Mouse (Mus musculus): Measurements from ENCODE around the gene Ccsap. TPM values are rescaled to one million over a fixed set of nuclear protein-coding genes. Genes with fewer than 3 reads are reported as not detected.

Ccsap gene
- polyA plus RNA-seq, 1 experiment from 2014 or later: 4.6 TPM

DNA sequence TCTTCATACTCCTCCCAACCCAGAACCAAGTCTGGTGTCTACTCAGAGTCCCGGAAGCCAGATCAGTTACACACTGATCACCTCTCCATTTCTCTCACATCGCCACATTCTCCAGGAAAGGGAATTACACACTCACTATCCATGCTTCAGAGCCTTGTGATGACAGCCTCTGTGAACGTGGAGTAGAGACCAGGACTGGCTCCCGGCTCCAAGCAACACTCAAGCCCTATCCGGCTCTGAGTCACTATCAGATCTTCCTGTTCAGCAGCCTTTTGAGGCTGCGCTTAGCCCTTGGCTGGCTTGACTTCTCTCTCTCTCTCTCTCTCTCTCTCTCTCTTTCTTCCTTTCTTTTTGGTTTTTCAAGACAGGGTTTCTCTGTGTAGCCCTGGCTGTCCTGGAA is 13.4 kb upstream of the Ccsap start:
- Histone ChIP-seq H3K4me2 (ENCODE audit: low read depth, low read length) (no peak overlapping the region), H3K36me3 (ENCODE audit: control insufficient read depth, insufficient read depth, low read length) (no peaks in the 10 kb centered on the region), H3K27ac (replicated peaks; ENCODE audit: low read depth, low read length) (no peak overlapping the region), H3K4me3 (ENCODE audit: low read depth, low read length) (no peak overlapping the region), H3K27me3 (replicated peaks; ENCODE audit: control insufficient read depth, insufficient read depth, low read length) (no peaks in the 10 kb centered on the region), H3K9me3 (ENCODE audit: control insufficient read depth, low read length) (no peaks in the 10 kb centered on the region), H3K4me1 (ENCODE audit: control insufficient read depth, insufficient read depth, low read length) (no peaks in the 10 kb centered on the region), H3K9ac (ENCODE audit: low read depth, low read length) (no peak overlapping the region)
- no peak for ATAC-seq (ENCODE audit: low read depth)
- 59% methylated on average over 6 of the region's 6 CpGs for WGBS
- no peak for DNase-seq (ENCODE audit: low spot score)

DNA sequence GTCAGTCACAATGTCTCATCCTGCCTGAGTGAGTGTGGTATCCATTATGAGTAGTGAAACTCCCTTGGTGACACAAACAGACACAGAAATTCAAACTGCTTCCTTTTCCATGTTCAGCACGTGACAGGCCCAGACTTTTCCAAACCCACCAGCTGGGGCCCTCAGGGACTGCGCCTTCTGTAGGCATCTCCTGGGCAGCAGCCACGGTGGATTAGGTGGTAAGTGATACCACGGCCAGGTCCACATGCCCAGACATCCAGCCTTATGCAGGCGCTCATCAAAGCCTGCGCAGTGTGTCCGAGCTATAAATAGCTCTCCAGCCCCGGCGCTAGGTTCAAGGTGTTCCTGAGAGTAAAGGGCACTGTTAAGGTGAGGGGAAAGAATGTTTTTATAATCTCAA is 12.0 kb upstream of the Ccsap start:
- no peak overlapping the region for H3K27ac ChIP-seq (replicated peaks; ENCODE audit: low read depth, low read length)

DNA sequence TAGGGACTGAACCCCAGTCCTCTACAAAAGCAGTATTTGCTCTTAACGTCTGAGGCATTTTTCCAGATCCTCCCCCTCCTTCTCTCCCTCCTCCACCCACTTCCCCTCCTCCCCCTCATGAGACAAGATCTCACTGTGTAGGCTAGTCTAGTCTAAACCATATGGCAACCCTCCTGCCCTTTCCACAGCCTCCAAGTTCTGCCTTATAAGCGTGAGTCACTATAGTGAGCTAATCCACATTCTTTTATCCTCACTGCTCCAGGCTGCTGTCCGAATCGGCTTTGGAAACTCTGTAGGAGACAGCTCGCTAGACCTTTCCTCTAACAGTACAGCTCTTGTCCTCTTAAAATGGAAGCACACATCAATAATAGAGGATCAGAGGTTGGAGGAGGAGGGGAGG is 7.0 kb upstream of the Ccsap start:
- DNase-seq (ENCODE audit: low spot score) (no peak), ATAC-seq (ENCODE audit: low read depth) (peak; percentile 37; the same call in 1 of the 2 replicates)
- no peak overlapping the region for H3K4me3 ChIP-seq (ENCODE audit: low read depth, low read length)
- H3K9me3 ChIP-seq (ENCODE audit: control insufficient read depth, low read length): no peaks in the 10 kb centered on the region
- WGBS: 14% methylated on average over 5 of the region's 5 CpGs
- no peaks in the 10 kb centered on the region for H3K4me1 ChIP-seq (ENCODE audit: control insufficient read depth, insufficient read depth, low read length)
- no peak overlapping the region for H3K4me2 ChIP-seq (ENCODE audit: low read depth, low read length)
- no peaks in the 10 kb centered on the region; the same call in 1 of the 2 replicates for H3K27me3 ChIP-seq (replicated peaks; ENCODE audit: control insufficient read depth, insufficient read depth, low read length)
- no peaks in the 10 kb centered on the region for H3K36me3 ChIP-seq (ENCODE audit: control insufficient read depth, insufficient read depth, low read length)
- H3K9ac ChIP-seq (ENCODE audit: low read depth, low read length): no peak overlapping the region
- H3K27ac ChIP-seq (replicated peaks; ENCODE audit: low read depth, low read length): no peak overlapping the region

More for the DNA sequence above, 12.0 kb upstream of the Ccsap start:
- Histone ChIP-seq H3K4me2 (ENCODE audit: low read depth, low read length) (no peak overlapping the region), H3K4me3 (ENCODE audit: low read depth, low read length) (no peak overlapping the region), H3K4me1 (ENCODE audit: control insufficient read depth, insufficient read depth, low read length) (no peaks in the 10 kb centered on the region), H3K27me3 (replicated peaks; ENCODE audit: control insufficient read depth, insufficient read depth, low read length) (no peaks in the 10 kb centered on the region), H3K36me3 (ENCODE audit: control insufficient read depth, insufficient read depth, low read length) (no peaks in the 10 kb centered on the region), H3K9ac (ENCODE audit: low read depth, low read length) (no peak overlapping the region), H3K9me3 (ENCODE audit: control insufficient read depth, low read length) (no peaks in the 10 kb centered on the region)
- DNase-seq (ENCODE audit: low spot score) (peak; percentile 68), ATAC-seq (ENCODE audit: low read depth) (peak; percentile 74)
- 51% methylated on average over 9 of the region's 9 CpGs for WGBS

DNA sequence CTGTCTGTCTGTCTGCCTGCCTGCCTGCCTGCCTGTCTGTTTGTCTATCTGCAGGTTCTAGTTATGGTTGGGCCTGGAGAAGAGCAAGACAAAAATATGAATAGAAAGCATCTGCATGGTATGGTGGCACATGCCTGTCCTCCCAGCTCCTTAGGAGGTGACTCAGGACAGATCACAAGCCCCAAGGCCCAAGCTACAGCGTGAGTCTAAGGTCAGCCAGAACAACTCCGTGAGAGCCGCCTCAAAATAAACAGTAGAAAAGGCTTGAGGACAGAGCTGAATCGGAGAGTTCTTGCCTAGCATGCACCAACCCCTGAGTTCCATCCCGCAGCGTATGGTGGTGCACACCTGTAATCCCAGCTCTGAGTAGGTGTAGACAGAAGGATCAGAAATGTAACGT is 5.8 kb upstream of the Ccsap start:
- no peaks in the 10 kb centered on the region for H3K9me3 ChIP-seq (ENCODE audit: control insufficient read depth, low read length)
- no peak overlapping the region for H3K4me2 ChIP-seq (ENCODE audit: low read depth, low read length)
- no peaks in the 10 kb centered on the region for H3K4me1 ChIP-seq (ENCODE audit: control insufficient read depth, insufficient read depth, low read length)
- no peak overlapping the region for H3K9ac ChIP-seq (ENCODE audit: low read depth, low read length)
- 70% methylated on average over 7 of the region's 7 CpGs for WGBS
- DNase-seq (ENCODE audit: low spot score) (no peak), ATAC-seq (ENCODE audit: low read depth) (no peak)
- H3K27me3 ChIP-seq (replicated peaks; ENCODE audit: control insufficient read depth, insufficient read depth, low read length): no peaks in the 10 kb centered on the region; the same call in 1 of the 2 replicates
- no peak overlapping the region for H3K27ac ChIP-seq (replicated peaks; ENCODE audit: low read depth, low read length)
- H3K4me3 ChIP-seq (ENCODE audit: low read depth, low read length): no peak overlapping the region
- no peaks in the 10 kb centered on the region for H3K36me3 ChIP-seq (ENCODE audit: control insufficient read depth, insufficient read depth, low read length)

DNA sequence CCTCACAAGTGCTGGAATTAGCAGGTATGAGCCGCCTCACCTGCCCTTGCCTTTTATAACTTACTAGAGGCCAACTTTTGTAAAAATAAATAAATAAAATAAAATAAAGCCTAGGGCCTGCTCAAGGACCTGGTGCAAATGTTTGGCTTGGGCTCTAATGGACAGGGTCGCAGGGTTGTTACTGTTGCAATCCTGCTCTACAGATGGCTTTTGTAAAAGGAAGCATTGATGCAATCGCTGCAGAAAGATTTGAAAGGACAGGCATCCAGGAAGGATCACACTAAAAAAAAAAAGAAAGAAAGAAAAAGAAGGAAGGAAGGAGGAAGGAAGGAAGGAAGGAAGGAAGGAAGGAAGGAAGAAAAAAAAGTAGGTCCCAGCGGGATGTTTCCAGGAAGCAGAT is 377 bp upstream of the Ccsap start:
- Histone ChIP-seq H3K27me3 (replicated peaks; ENCODE audit: control insufficient read depth, insufficient read depth, low read length) (peaks cover 3% of the 10 kb centered on the region; the same call in 1 of the 2 replicates), H3K4me2 (ENCODE audit: low read depth, low read length) (peak overlapping the region; percentile 95), H3K4me3 (ENCODE audit: low read depth, low read length) (peak overlapping the region; percentile 88; the same call in 1 of the 2 replicates), H3K9me3 (ENCODE audit: control insufficient read depth, low read length) (no peaks in the 10 kb centered on the region), H3K4me1 (ENCODE audit: control insufficient read depth, insufficient read depth, low read length) (no peaks in the 10 kb centered on the region), H3K36me3 (ENCODE audit: control insufficient read depth, insufficient read depth, low read length) (no peaks in the 10 kb centered on the region), H3K9ac (ENCODE audit: low read depth, low read length) (0 out of 2 replicates have a peak overlapping the region, but pooled peaks have one; percentile 75), H3K27ac (replicated peaks; ENCODE audit: low read depth, low read length) (no peak overlapping the region)
- DNase-seq (ENCODE audit: low spot score): no peak
- WGBS: 73% methylated on average over 4 of the region's 4 CpGs
- no peak for ATAC-seq (ENCODE audit: low read depth)

DNA sequence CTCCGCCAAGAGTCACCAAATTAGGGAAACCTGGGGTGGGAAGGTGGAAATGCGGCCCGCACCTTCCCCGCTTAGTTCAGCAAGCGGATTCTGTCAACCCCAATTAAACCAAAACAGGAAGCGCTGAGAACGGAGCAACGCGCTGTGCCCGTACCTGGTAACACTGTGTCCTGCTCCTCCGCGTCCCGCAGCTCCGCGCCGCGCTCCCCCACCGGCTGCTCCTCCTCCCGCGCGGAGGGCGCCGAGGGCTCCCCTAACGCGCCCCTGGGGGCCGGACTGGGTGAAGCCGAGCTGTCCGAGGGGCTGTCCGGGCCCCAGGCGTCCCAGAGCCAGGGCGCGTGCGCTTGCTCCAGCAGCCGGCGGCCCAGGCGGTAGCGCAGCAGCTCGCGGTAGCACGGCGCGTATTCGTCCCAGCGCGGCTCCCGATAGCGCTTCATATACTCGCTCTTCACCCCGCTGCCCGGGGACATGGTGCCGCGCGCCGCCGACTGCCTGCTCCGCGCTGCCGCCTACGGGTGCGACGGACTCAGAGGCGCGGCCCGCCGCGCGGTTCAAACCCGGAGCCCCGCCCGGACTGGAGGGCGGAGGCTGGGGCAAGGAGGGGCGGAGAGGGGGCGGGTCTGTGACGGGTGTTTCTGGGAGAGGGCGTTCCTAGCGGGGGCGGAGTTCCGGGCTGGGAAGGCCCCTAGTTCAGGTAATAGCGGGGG is 915 bp downstream of the Ccsap start:
- Histone ChIP-seq H3K4me2 (ENCODE audit: low read depth, low read length) (peak overlapping the region; percentile 95), H3K9ac (ENCODE audit: low read depth, low read length) (peak overlapping the region; percentile 75), H3K4me1 (ENCODE audit: control insufficient read depth, insufficient read depth, low read length) (no peaks in the 10 kb centered on the region), H3K4me3 (ENCODE audit: low read depth, low read length) (peak overlapping the region; percentile 88), H3K27me3 (replicated peaks; ENCODE audit: control insufficient read depth, insufficient read depth, low read length) (peaks cover 3% of the 10 kb centered on the region; the same call in 1 of the 2 replicates), H3K36me3 (ENCODE audit: control insufficient read depth, insufficient read depth, low read length) (no peaks in the 10 kb centered on the region), H3K9me3 (ENCODE audit: control insufficient read depth, low read length) (no peaks in the 10 kb centered on the region), H3K27ac (replicated peaks; ENCODE audit: low read depth, low read length) (peak overlapping the region; percentile 28; the same call in 1 of the 2 replicates)
- ATAC-seq (ENCODE audit: low read depth): peak; percentile 98
- DNase-seq (ENCODE audit: low spot score): peak; percentile 96
- 0% methylated on average over 43 of the region's 79 CpGs for WGBS

DNA sequence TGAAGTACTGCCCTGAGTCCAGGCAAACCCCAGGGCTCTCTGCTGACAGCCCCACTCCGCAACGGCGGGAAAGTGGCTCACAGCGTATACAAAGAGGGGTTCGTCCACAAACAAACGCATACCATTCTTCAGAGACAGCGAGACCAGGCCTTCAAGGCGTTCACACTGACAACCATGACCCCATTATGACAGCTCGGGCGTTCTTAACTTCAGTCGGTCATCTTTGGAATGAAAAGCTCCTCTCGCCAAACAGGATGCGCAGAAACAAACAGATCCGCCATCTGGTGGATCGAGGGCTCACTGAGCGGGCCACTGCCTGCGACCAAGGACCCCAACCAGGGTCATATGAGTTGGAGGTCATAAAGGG is 1.5 kb downstream of the Ccsap start:
- Histone ChIP-seq H3K36me3 (ENCODE audit: control insufficient read depth, insufficient read depth, low read length) (no peaks in the 10 kb centered on the region), H3K4me1 (ENCODE audit: control insufficient read depth, insufficient read depth, low read length) (no peaks in the 10 kb centered on the region), H3K4me3 (ENCODE audit: low read depth, low read length) (peak overlapping the region; percentile 88), H3K9me3 (ENCODE audit: control insufficient read depth, low read length) (no peaks in the 10 kb centered on the region), H3K4me2 (ENCODE audit: low read depth, low read length) (peak overlapping the region; percentile 95), H3K27me3 (replicated peaks; ENCODE audit: control insufficient read depth, insufficient read depth, low read length) (peaks cover 3% of the 10 kb centered on the region; the same call in 1 of the 2 replicates), H3K9ac (ENCODE audit: low read depth, low read length) (peak overlapping the region; percentile 75), H3K27ac (replicated peaks; ENCODE audit: low read depth, low read length) (no peak overlapping the region)
- ATAC-seq (ENCODE audit: low read depth): no peak
- no peak for DNase-seq (ENCODE audit: low spot score)
- 2% methylated on average over 17 of the region's 17 CpGs for WGBS

DNA sequence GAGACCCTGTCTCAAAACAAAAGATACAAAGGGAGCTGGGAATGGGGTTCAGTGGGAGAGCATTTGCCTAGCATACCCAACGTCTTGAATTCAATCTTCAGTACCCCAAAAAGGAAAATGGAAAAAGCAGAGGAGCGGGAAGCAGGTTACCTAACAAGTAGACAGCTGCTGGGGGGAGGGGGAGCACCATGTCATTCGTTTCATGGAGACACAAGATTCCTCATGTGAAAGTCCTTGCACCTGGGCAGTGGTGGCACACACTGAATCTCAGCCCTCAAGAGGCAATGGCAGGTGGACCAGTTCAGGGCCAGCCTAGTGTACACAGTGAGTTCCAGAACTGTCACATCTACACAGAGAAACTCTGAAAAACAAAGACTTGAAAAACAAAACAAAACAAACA is 2.6 kb downstream of the Ccsap start:
- Histone ChIP-seq H3K4me2 (ENCODE audit: low read depth, low read length) (no peak overlapping the region), H3K9me3 (ENCODE audit: control insufficient read depth, low read length) (no peaks in the 10 kb centered on the region), H3K27me3 (replicated peaks; ENCODE audit: control insufficient read depth, insufficient read depth, low read length) (peaks cover 3% of the 10 kb centered on the region; the same call in 1 of the 2 replicates), H3K36me3 (ENCODE audit: control insufficient read depth, insufficient read depth, low read length) (no peaks in the 10 kb centered on the region), H3K4me1 (ENCODE audit: control insufficient read depth, insufficient read depth, low read length) (no peaks in the 10 kb centered on the region), H3K4me3 (ENCODE audit: low read depth, low read length) (no peak overlapping the region), H3K27ac (replicated peaks; ENCODE audit: low read depth, low read length) (no peak overlapping the region), H3K9ac (ENCODE audit: low read depth, low read length) (no peak overlapping the region)
- ATAC-seq (ENCODE audit: low read depth) (no peak), DNase-seq (ENCODE audit: low spot score) (no peak)
- WGBS: 58% methylated on average over 3 of the region's 3 CpGs
